Mouse (Mus musculus): Measurements from ENCODE around the gene Vmn2r7.
"Not testable (repeated sequence)": the region's sequence is repeated elsewhere in the genome, so short reads cannot be mapped to it uniquely, and the experiment has no call there.

The Vmn2r7 gene

DNA sequence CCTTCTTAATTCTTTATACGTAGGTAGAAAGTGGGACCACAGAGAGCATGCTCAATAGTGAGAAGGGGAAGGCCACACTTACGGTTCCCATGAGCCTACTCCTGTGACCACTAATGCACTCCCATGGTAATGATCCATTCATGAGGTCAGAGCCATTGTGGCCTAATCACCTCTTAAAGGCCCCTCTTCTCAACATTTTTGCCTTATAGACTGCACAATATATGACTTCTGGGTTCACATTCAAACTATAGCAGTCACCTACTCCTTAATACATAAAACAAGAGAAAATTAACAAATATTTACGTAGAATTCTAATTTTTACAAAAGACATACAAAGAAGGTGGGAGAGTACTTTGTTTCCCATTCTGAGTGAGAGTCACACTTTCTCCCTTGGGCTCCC is at the start of gene Vmn2r7:
TSS of gene Vmn2r7 (minus strand) at position 101 of the 400 bp plus-strand sequence.
- DNase-seq (ENCODE audit: low spot score) = not testable (repeated sequence)

DNA sequence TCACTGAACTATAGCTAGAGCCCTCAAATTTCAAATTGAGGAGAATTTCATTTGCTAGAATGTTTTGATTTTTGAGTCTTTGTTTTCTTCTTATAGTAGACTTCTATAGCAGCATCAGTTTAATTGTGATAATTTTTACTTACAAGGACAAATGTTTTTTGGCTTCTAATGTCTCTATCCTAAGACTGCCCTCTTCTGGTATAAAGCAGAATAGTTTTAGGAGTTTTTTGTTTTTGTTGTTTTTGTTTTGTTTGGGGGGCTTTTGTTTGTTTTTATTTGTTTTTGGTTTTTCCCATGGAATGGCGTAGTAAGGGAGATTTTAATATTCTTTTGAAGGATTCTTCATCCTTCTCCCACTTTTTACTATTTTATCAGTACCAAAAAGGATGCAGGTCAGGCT is 45.2 kb upstream of the Vmn2r7 start:
- no peak for DNase-seq (ENCODE audit: low spot score)

DNA sequence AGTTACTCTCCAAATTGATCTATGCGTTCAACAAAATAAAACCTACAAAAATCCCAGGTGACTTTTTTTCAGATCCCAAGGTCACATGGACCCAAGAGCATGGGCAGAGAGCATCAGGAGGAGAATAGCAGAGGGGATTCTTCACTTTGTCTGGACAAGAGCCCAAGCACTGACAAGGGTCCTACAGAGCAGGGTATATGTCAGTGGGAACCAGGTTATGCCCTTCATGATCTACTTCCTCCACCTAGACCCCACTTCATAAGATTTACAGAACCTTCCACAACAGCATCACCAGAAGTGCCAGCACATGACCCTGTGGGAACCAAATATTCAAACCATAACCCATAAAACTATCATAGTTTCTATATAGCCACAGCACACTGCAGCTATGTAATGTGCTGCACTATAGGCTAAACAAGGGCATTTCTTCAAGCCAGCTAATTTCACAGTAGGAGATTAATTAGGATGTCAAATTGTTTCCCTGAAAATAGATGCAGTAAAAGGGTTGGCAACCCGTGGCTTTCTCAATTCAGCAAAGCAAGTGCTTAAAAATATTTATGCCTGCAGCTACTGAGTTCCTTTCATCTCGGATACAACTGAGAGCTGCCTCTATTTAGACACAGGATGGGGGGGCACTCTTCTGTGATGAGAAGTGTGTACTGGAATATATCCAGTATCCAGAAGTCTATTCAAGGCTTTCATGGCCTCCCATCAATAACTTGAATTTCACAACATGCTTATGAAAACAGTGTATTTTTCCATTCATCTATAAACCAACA is 33.8 kb upstream of the Vmn2r7 start:
- no peak for DNase-seq (ENCODE audit: low spot score)

DNA sequence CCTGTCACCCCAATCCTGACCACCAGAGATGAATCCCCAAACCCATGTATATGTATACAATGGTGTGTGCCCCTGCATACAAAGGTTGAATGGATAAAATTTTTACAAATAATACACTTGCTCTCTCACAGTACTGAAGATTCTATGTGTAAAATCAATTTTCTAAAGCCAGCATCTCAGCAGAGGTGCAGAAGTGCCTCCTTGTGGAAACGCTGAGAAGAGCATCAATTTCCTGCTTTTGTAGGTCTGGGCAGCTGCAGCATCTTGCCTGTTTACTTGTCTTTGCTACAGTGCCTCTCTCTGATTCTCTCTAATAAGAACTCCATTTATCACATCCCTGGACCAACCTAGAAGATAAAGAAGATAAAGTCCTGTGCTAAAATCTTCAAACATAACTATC is 32.1 kb upstream of the Vmn2r7 start:
- no peak for DNase-seq (ENCODE audit: low spot score)

DNA sequence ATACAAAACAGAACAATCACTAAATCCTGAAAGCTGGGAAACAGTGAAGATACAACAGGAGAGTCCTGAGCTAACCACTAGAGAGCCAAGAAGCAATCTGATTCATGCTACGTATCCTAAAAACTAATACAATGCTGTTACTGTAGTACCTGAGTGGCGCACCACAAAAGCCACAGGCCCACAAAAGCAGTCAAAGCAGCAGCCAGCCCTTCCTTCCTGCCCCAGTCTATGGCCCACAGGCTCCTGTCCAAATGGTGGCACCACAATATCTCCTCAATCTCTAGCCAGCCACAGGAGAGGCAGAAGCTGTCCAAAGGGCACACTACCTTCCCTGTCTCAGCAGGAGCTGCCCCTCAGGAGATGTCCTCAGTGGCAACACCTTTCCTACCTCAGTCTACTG is 1.7 kb downstream of the Vmn2r7 start:
- DNase-seq (ENCODE audit: low spot score) = no peak

DNA sequence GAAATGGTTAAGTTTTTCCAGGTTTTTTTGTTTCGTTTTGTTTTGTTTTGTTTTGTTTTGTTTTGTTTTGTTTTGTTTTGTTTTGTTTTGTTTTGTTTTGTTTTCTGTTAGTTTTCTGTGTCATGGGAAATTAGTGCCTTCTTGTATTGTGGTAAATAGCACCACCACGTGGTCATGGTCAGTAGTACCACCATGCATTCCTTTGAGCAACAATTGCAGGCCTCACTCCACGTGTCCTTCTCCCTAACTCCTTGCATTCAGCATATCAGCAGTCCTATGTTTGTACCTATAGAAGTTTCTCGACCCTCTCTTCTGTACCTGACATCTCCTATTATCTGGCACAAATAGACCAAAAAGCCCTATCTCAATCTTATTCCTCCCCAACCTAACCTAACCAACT is 2.3 kb downstream of the Vmn2r7 start:
- no peak for DNase-seq (ENCODE audit: low spot score)

DNA sequence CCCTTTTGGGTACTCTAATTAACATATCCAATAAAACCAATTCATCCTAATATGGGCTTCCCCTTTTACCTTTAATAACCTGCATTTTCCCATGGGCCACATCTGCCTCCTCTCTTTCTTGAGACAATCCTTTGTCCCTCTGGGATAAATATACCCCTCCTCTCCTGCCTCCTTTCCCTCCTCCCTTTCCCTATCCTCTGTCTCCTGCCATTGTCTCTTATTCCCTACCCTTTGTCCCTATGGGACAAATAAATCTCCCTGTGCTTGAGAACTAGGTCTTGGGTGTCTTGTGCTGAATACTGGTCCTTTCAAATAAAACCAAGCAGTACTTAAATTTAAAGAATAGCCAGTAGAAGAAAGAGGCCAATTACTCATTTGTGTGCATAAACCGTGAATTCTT is 13.4 kb downstream of the Vmn2r7 start:
- DNase-seq (ENCODE audit: low spot score) = no peak

DNA sequence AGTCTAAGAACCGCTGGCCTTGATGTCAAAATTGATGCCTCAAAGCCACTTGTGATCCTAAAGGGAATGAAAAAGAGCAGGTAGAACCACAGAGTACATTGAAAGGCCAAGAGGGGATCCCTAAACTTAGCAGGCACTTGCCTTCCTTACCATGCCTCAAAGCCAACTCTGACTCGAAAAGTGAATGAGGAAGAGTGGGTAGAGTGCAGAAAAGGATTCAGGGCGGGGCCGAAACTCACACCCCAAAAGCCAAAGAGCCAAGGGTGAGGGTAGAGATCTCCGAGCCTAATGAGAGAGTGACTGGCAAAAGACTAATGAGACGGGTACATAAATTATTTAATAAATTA is 53.3 kb downstream of the Vmn2r7 start:
- no peak for DNase-seq (ENCODE audit: low spot score)

DNA sequence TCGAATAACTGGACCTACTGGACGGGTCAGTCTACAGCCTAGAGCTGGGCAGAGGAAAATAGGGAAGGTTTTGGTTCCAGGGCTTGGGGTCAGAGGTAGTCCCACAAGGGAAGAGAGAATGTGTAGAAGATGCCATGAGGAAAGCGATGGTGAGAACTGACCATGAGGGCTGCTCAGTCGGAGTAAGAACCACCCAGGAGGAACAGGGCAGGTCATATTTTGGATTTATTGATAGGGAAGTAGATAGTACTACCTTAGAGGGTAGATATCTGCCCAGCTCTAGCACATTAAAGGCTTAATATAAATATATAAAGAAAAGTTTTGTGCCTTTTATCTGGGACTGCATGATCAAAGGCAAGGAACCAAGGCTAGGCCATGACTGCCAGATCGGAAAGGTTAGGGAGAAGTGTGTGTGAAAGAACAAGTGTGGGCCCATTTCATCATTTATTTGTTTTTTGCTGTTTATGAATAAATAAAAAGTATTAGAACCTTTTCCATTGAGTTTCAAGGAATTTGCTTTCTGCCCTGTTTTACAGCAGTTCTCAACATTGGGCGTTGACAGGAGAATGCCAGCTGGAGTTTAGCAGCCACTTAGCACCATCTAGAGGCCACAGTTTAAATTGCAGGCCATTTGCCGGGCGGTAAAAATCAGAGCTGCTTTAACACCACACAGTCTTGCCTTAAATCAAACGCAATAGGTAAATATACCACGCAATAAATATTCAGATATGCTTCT is 53.9 kb downstream of the Vmn2r7 start:
- DNase-seq (ENCODE audit: low spot score) = no peak

DNA sequence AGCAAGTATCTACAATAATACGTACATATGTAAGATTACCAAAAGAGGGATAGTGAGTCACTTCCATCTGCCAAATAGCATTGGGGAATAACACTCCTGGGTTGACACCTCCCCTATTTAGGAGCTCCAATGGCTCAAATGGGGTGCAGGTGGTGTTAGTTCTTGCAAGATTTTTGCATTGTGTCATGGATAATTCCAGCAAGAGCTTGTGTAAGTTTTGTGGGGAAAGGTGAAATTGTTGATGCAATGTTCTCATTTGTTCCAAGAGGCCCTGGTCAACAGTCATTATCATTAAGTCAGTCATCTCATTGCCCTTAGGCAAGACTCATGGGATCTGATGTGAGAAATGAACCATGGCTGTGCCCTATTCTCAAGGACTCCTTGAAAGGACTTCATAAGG is 61.7 kb downstream of the Vmn2r7 start:
- DNase-seq (ENCODE audit: low spot score) = no peak

DNA sequence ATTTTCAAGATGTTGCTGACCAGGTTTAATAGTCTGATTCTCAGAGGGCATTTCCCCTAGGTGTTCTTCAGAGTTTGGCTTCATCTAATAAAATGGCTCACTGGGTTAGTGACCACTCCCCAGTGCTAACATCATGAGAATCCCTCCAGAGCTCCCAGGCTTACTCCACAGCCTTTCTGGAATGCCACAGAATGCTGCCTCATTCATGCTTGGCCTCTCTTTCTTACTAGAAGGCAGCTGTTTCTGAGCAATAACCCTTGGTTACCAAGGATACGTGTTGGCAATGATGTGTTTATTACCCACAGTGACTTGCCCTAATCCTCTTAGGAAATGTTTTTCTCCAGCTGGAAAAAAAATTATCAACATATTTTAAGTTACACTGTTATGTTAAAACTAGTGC is 72.4 kb downstream of the Vmn2r7 start:
- no peak for DNase-seq (ENCODE audit: low spot score)

DNA sequence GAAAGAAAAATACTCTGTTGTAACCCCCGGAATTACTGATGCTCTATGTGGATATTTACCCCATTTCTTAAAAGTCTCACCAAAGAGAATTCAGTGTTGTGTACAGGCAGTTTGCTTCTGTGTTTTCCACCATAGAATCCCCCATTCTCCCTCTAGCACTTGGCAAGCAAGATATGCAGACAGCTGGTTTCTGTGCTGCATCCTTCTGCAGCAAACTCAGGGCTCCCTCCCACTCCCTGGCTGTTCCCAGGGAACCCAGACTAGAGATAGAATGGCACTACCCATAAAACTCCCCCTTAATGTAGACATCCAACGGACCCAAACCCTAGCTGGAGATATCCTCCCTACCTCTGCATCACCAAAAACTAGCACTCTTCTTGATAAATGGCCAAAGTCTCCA is 88.4 kb downstream of the Vmn2r7 start:
- DNase-seq (ENCODE audit: low spot score) = no peak

DNA sequence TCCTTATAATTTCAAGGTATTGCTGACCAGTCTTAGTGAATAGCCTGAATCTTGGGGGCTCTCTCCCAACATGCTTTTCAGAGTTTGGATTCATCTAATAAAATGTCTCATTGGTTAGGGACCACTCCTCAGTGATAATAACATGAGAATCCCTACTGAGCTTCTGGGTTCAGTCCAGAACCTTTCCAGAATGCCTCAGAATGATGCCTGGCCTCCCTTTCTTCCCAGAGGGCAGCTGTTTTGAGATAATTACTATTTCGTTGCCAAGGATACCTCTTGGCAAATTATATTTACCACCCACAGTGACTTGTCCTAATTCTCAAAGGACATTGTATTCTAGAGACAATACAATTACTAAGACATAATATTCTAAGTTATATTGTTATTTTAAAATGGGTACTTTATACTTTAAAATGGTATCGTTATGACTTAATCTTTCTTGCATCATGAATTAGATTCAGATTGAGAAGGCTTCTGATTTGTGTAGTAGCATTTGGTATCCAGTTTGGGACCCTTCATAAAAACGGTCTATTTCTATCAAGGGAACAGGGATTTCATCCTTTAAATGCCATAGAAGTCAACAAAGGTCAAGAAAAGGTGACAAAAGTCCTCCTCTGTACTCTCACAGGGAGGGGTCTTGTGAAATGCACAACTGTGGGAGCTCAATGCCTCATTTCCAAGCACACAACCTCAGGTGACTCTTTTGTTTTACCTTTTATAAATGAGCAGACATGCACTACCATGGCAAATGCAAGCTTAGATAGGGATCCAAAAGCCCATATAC is 117.2 kb downstream of the Vmn2r7 start:
- not testable (repeated sequence) for DNase-seq (ENCODE audit: low spot score)

DNA sequence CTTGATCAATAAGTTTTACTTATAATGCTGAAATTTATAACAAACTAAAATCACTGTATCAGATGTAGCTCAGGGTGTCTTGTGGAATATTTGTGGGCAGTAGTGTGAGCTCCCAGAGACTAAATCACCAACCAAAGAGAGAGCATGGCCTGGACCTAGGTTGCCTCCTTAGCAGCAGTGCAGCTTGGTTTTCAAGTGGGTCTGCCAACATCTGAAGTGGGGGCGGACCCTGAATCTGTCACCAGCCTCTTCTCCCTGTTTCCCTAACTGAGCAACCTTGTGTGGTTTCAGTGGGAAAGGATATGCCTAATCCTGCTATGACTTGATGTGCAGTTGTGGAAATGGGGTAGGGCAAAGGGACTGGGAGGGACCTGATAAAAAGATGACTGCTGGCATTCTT is 118.8 kb downstream of the Vmn2r7 start:
- DNase-seq (ENCODE audit: low spot score) = not testable (repeated sequence)

DNA sequence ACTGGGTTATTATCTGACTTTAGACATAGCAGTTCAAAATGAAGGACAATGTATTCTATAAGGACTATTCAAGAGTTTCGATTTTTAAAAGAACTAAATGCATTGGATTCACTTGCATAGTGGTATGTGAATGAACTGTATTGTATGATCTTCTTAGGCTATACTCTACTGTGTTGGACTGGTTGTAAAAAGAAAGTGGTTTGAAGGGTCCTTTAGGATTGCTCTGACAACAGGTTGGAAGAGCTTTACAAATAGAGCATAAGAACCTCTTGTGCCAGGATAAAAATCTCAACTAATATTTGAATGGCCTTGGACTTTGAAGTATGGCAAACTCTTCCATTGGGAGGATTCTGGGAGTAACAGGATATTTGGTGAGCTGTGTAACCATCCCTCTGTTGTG is 168.5 kb downstream of the Vmn2r7 start:
- not testable (repeated sequence) for DNase-seq (ENCODE audit: low spot score)
